Mouse (Mus musculus): ENCODE measurements around the gene Men1. TPM values are rescaled to one million over a fixed set of nuclear protein-coding genes. Genes with fewer than 3 reads are reported as not detected.
"Not testable (repeated sequence)": the region's sequence is repeated elsewhere in the genome, so short reads cannot be mapped to it uniquely, and the experiment has no call there.

Men1 gene
- 60.1 and 69.7 TPM in 2 replicates for total RNA-seq (2021)
- long read RNA-seq, transcript Men1-201 (9 exons, 2,975 nt): major isoform, 10 of 27 reads
- long read RNA-seq, partial matches to known transcripts: 4 of 27 reads
- long read RNA-seq, other reads (novel, unspliced or antisense): 6 of 27 reads

- peak; percentile 90 for DNase-seq
Observed at GRCm38 (mm10) chr19:6334673-6335457, at the start of gene Men1. Men1 (plus strand) TSS chr19:6334979.

- DNase-seq: no peak
Observed at GRCm38 (mm10) chr19:6285226-6285625, 49.6 kb upstream of the Men1 start.

- no peak for DNase-seq
Observed at GRCm38 (mm10) chr19:6285632-6286433, 48.9 kb upstream of the Men1 start.

GRCm38 (mm10) chr19:6286434-6287401, 48.1 kb upstream of the Men1 start:
- no peak for DNase-seq

GRCm38 (mm10) chr19:6288236-6288894, 46.4 kb upstream of the Men1 start:
- no peak for DNase-seq

- no peak for DNase-seq
Observed at GRCm38 (mm10) chr19:6289696-6290238, 45.0 kb upstream of the Men1 start.

- not testable (repeated sequence) for DNase-seq
Observed at GRCm38 (mm10) chr19:6290720-6291116, 44.1 kb upstream of the Men1 start.

GRCm38 (mm10) chr19:6291117-6291781, 43.5 kb upstream of the Men1 start:
- DNase-seq: no peak

GRCm38 (mm10) chr19:6292262-6292661, 42.5 kb upstream of the Men1 start:
- DNase-seq: no peak

- DNase-seq: no peak
Observed at GRCm38 (mm10) chr19:6294301-6294700, 40.5 kb upstream of the Men1 start.

- DNase-seq: no peak
Observed at GRCm38 (mm10) chr19:6296551-6297210, 38.1 kb upstream of the Men1 start.

GRCm38 (mm10) chr19:6297641-6298040, 37.1 kb upstream of the Men1 start:
- peak; percentile 71 for DNase-seq

GRCm38 (mm10) chr19:6299003-6299402, 35.8 kb upstream of the Men1 start:
- DNase-seq: no peak

- DNase-seq: no peak
Observed at GRCm38 (mm10) chr19:6299450-6300267, 35.1 kb upstream of the Men1 start.

GRCm38 (mm10) chr19:6300402-6300841, 34.4 kb upstream of the Men1 start:
- DNase-seq: no peak

- no peak for DNase-seq
Observed at GRCm38 (mm10) chr19:6302114-6302513, 32.7 kb upstream of the Men1 start.

- no peak for DNase-seq
Observed at GRCm38 (mm10) chr19:6302522-6302921, 32.3 kb upstream of the Men1 start.

GRCm38 (mm10) chr19:6303831-6304230, 30.9 kb upstream of the Men1 start:
- no peak for DNase-seq
